Mouse (Mus musculus): Measurements from ENCODE around the gene Fer.

Gene Fer

DNA sequence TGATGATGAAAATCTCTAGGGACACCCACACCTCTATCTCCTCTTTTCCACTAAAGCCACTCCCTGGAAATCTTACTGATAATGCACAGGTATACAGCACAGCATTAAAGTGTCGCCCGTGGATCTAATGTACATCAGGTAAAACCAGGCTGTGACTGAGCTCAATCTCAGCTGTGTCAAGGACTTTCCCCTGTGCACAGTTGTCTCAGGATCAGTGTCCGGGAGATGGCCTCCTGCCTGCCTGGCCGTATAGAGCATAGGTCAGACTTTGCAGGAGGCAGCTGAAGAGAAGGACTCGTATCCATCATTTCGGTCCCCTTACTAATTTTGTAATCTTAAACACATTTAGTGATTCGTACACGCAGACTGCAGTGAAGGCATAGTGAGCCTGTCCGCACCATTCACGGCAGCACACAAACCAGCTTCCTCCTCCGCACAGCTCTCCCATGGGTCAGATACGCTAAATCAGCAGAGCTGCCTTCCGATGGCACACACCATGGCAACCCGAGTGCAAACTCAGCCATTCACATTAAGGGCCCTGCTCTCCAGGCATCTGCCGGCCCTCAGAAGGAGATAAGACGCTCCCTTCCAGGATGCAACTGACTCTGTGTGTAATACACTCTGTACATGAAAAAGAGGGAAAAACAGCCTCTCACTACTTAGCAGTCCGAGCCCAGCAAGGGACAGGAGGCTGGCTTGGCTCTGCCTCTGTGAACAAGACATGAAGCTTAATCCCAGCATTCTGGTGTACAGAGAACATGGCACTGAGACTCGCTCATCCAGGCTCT is 277.4 kb downstream of the Fer start:
- no peak for DNase-seq (ENCODE audit: low spot score)

DNA sequence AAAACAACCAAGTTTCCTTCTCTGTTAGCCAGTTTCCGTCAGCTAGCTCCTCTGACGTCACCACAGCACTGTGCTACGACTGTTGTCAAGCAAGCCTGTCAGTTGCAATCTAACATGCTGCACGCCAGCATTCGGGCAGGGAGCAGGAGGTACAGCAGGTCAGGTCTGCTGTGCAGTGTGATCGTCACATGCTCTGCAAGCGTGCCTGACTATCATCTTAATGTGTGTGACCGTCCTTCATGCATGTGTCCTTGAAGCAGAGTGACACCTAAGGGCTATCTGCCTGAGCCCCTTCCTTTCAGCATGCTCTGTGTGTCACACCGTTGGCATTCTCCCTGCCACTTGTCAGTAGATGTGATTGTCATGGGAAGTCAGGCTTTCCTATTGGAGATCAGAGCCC is 279.0 kb downstream of the Fer start:
- no peak for DNase-seq (ENCODE audit: low spot score)

DNA sequence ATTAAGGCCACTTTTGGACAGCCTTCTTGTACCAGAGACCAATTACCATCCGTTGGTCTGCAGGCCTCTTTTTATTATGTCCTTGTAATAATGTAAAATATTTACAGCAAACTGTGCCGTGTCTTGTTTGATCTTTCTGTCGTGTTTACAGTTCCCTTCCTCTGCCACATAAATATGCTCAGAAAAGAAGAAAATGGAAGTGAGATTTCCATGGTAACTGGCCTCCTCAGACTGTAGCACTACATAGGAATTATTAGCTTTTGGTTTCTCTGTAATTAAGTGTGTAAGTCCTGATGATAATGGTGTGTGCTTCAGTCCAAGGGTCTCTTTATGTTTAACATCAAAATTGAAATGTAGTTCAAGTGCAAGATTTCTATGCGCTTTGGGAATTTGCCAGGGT is 283.5 kb downstream of the Fer start:
- DNase-seq (ENCODE audit: low spot score), result no peak

DNA sequence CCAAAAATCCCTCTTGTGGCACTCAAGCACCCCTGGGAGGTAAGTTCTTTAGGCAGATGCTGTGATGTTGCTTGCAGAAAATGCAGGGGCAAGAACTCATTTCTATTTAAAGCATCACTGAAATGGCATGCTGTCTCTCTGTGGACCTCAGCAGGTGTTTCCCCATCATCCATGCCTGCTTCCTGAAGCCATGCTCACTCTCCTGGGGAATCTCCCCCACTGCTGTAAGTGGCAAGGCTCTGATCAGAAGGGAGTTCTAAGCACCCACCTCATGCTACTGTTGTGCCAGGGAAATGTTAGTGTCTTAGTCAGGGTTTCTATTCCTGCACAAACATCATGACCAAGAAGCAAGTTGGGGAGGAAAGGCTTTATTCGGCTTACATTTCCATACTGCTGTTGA is 287.9 kb downstream of the Fer start:
- DNase-seq (ENCODE audit: low spot score), result no peak

DNA sequence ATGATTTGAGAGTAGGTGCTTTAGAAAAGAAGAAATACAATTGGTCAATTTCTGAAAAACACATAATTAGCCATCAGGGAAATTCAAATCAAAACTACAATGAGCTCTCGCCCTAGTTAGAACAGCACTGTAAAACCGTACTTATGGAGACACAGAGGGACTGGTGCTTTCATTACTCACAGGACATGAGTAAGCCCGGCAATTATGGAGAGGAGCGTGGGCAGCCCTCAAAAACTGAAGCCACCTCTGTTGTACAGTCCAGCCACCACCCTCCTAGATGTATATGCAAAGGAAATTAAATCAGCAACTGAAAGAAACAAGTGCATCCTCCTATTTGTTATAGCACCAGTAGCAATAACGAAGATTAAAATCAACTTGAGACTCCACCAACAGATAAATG is 304.9 kb downstream of the Fer start:
- no peak for DNase-seq (ENCODE audit: low spot score)

DNA sequence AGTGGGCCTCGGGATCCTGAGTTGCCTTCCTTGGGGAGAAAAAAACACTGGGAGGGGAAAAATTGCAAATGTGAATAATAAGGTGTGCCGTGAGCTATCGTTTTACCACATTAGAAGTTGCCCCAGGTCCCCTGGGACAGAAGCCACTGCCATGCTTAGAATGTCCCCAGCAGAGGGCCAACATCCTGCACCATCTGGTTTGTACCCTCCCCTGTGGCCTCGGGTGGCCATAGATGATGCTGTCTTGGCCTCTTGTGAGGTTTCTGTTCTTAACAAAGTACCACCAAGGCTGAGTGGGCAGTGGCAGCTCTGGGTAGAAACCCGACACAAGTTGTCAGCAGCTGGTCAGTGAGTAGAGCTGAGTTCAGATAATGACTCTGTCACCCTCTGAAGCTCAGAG is 307.2 kb downstream of the Fer start:
- no peak for DNase-seq (ENCODE audit: low spot score)

DNA sequence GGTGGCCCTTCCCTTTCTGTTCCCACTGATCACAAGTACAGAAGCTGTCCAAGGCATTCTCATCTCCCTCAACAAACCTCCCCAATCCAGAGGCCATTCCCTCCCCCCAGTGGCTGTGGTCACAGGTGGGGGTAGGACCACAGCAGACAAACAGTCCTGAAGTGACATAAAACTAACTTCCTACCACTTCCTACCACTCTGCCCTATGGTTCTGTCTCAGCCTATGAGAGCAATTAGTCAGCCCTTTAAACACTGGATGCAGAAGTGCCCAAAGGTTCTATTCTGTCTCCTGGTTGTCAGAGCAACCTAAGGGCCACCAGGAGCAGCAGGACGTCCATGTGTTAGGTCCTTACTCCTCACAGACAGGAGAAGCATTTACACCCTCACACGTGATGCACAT is 309.6 kb downstream of the Fer start:
- DNase-seq (ENCODE audit: low spot score), result no peak

DNA sequence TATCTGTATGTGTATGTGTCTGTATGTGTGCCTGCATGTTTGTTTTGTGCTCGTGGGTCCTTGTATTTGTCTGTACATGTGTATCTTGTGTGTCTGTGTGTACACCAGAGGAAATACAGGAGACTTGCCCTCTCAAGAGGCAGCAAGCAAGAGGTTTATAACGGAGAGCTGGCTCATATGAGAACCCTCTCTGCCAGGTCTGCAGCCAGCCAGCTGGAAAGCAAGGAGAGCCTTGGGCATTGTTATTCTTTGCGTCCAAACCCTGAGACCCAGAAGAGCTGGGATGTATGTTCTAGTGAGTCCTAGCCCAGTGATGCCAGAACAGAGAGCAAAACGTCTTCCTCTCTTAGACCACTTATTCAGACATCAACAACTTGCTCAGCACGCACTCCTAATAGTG is 317.7 kb downstream of the Fer start:
- DNase-seq (ENCODE audit: low spot score), result no peak

DNA sequence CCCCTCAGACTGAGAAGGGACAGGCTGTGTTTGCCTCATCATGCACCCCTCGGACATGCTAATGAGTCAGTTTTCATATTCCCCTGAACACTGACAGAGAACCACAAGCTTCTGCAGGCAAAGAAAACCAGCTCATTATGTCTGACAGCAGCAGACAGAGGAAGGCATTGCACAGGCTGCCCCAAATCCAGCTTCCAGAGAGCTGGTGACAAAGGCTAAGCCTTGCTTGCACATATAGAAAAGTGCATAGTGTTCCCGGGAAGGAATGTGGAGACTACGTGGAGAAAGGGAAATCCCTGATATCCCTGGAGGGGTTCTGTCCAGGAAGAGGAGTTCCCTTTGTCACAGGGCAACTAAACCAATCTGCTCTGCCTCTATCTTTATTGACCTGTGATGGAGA is 318.4 kb downstream of the Fer start:
- no peak for DNase-seq (ENCODE audit: low spot score)

DNA sequence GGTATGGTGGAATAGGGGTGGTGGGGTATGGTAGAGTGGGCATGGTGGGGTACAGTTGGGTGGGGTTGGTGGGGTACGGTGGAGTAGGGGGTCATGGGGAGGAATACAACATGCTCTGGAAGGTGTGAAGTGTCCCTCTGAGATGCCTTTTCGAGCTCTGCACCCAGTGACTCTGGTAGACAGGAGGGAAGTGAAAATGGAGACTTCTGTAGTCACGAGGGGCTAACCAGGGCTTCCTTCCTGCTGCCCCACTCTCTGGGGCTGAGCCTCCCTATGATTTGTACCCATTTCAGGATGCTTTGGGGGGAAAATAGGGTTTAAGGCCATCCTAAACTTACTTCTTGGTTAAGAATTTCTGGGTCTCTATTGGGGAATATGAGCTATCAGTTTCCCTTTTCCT is 319.7 kb downstream of the Fer start:
- no peak for DNase-seq (ENCODE audit: low spot score)

DNA sequence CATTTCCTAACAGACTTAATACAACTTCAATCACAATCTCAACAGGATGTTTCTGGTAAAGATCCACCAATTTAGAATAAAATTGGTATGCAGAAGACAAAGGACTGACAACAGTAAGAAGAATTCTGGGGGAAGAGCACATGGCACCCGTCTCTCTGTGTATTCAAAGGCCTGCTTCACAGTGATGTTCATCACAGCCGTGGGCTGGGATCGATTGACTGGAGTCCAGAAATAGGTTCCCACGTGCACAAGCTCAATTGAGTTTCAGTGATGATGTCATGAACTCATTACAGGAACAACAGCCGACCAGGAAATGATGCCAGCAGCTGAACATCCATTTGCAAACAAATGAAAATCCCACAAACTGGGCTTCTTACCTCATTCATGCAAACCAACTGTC is 320.3 kb downstream of the Fer start:
- no peak for DNase-seq (ENCODE audit: low spot score)
